Mouse (Mus musculus) gastrocnemius, adult 2 months (tissue): ENCODE results near the gene Trmo. TPM values are rescaled to one million over a fixed set of nuclear protein-coding genes. Genes with fewer than 3 reads are reported as not detected.

ENCODE experiments used
- DNase-seq: peaks from one replicate; pipeline ENCODE4 v3.0.0; 2022
- H3K27ac ChIP-seq: fragments of 200-600 bp; 2 replicates; pipeline ENCODE4 v1.8.1; 2022; ENCODE audit warnings: mild to moderate bottlenecking
- H3K4me3 ChIP-seq: fragments of 200-600 bp; 2 replicates; pipeline ENCODE4 v1.8.1; 2022; ENCODE audit warnings: mild to moderate bottlenecking, moderate library complexity
- CTCF ChIP-seq: fragments of 200-600 bp; IDR thresholded peaks from 2 replicates; pipeline ENCODE4 v1.8.1; 2022; ENCODE audit warnings: antibody characterized with exemption, mild to moderate bottlenecking, moderate library complexity
- intact Hi-C: fragments of 180-260 bp; cut with DNase I; formaldehyde crosslinking; loops from one replicate; pipeline ENCODE4 v1.15.1; 2025
- long read RNA-seq, 2 experiments: library from polyadenylated mRNA; stranded (forward); transcript quantifications; one replicate each; pipeline ENCODE4 v2.0.0; 2021
- total RNA-seq, 2 experiments: library from RNA; stranded (reverse); gene quantifications; 2 replicates each; pipeline ENCODE4 v1.2.3; 2021

Trmo gene
- total RNA-seq = 1 to 10 TPM; 2.8 to 3.0 TPM
- long read RNA-seq, experiment 1, partial matches to known transcripts = 0 of 2 reads
- long read RNA-seq, experiment 1, other reads (novel, unspliced or antisense) = 0 of 2 reads
- long read RNA-seq, experiment 2, partial matches to known transcripts = 1 of 2 reads
- long read RNA-seq, experiment 2, other reads (novel, unspliced or antisense) = 1 of 2 reads

DNA sequence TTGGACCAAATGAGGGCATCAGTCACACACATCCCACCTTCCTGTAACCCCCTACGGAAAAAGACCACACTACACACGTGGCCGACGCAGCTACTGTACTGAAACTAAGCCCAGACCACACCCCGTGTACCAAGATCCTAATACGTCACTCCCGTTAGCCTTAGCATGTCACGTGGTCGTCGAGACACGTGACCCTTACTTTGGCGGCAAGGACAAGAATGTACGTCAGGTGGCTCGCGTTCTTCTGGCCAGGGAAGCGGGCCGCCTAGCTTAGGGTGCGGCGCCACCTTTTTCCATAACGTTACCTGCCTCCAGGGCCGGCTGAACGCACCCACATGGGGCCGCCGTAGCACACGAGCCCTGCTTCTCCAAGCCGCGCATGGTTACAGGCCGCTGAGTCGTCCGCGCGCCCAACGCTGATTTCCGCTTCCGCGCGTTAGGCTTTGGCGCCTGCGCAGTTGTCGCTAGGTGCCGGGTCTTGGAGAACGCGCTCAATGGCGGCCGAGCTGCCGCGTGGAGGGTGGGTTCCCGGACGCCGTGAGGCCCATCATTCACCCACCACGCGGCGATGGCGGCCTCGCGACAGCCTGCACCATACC lies at the start of gene Trmo:
Gene Trmo, minus strand, starts transcription at position 425 of the 599 bp plus-strand sequence.
- H3K27ac ChIP-seq = peak within 1 kb of the TSS; percentile 99
- H3K4me3 ChIP-seq = peak within 1 kb of the TSS; percentile 87
- no peak for TF ChIP-seq CTCF
- intact Hi-C loops = no loop called here
- peak; percentile 96 for DNase-seq

DNA sequence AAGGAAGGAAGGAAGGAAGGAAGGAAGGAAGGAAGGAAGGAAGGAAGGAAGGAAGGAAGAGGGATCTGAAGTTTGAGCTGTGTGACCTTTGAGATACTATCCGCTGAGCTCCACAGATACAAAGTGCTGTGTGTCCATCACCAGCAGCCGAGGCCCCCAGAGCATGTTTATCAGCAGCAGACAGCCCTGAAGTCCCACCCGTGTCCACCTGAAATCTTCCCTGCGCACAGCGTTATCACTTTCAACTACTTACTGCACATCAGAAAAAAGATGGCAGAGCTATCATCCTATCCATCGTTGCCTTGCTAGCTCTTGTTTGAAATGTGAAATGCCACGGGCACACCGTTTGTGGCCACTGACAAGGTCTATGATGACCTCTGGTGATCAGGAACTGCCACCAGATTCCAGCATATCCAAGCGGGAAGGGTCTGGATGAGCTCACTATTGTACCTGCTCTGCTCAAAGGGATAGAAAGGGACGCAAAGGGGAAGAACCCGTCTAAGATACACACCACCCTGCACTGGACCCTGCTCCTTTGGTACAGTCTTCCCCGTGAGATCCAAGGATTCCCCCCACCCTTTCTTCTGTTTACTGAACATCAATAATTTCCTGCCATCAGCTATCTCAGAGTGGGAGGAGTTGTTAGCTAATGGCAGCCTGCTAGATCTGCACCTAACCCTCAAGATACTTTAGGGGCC lies 43.3 kb upstream of the Trmo start:
- TF ChIP-seq CTCF = no peak
- DNase-seq = no peak
- Histone ChIP-seq H3K27ac (no peak overlapping the region), H3K4me3 (no peak overlapping the region)
- intact Hi-C loops = no loop called here

DNA sequence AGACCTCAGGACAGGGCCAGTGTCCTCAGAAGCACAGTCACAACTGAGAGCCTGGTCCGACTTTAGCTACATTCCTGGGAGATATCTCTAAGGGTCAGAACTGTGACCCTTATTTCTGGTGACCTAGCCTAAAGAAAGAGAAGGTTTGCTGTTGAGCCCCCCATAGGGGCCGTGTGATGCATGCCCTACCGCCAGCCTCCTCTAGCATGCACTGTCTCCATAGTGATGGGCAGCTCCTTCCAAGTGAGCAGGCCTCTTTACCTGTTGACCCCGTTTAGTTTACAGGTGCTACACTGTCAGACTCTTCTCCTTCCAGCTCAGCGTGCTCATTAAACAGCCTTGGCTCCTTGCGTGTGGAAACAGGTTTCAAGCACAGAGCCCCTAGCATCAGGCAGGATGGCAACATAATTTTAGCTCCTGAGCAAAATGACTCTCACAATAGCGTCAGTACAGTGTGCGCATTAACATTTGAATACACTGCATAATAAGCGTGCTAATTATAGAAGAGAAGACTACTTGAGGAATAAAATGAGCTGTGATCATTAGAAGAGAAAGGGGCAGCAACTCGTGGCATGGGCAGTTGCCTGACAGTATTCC lies 39.8 kb upstream of the Trmo start:
- intact Hi-C loops = no loop called here
- no peak for TF ChIP-seq CTCF
- no peak for DNase-seq

DNA sequence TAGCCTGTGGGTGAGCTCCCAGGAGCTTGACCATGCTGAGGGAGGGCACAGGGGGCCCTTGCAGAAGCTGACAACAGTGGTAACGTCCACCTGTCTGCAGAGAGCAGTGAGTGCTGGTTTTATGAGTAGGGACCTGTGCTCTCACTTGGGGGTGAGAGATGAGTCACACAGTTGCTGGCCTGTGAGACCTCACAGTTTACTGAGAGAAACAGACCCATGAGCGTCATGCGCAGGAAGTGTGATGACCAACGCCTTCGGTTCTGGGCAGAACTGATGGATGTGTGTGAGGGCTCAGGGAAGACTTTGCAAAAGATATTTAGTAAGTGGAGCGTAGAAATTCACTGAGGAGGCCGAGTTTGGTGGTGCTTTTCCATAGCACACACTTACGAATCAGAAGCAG lies 33.4 kb upstream of the Trmo start:
- intact Hi-C loops = no loop called here
- TF ChIP-seq CTCF = no peak

More for the DNA sequence above, 39.8 kb upstream of the Trmo start:
- H3K4me3 ChIP-seq = no peak overlapping the region
- H3K27ac ChIP-seq = no peak overlapping the region

DNA sequence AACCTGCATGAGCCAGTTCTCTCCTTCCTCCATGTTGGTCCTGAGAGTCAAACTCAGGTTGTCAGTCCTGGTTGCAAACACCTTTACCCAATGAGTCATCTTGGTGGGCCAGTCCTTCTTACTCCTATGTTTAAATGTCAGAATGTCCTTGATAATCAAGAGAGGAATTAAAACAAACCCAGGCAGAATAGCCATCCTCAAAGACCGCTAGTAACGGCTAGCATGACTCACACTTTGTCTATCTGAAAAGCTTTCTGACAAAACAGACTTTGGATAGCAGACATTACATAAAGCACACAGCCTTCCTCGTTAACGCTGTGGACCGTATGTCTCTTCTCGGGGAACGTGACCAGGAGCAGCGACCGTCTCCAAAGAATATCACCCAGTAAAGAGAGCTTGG lies 29.6 kb upstream of the Trmo start:
- no peak for TF ChIP-seq CTCF
- no peak overlapping the region for H3K4me3 ChIP-seq
- no peak for DNase-seq
- intact Hi-C loops = no loop called here
- no peak overlapping the region for H3K27ac ChIP-seq

More for the DNA sequence above, 33.4 kb upstream of the Trmo start:
- H3K27ac ChIP-seq = no peak overlapping the region
- no peak overlapping the region for H3K4me3 ChIP-seq
- DNase-seq = no peak

DNA sequence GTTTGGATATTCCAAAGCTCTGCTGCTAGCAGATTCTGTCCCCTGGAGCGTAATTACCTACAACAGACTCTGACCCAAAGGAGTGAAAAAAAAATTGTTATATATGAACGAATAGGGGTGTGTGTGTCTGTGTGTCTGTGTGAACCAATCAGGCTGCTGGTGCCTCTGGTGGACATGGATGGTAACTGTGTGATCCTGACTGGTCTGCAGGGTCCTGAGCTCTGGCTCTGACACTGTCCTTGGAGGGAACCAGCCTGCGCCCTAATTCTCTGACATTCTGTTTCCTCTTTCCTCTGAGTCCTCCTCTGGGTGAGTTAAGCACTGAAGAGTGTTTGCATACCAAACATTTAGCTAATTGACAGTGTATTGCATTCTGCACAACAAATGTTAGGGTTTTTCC lies 28.3 kb upstream of the Trmo start:
- Histone ChIP-seq H3K27ac (no peak overlapping the region), H3K4me3 (no peak overlapping the region)
- no peak for DNase-seq
- no peak for TF ChIP-seq CTCF
- intact Hi-C loops = no loop called here

DNA sequence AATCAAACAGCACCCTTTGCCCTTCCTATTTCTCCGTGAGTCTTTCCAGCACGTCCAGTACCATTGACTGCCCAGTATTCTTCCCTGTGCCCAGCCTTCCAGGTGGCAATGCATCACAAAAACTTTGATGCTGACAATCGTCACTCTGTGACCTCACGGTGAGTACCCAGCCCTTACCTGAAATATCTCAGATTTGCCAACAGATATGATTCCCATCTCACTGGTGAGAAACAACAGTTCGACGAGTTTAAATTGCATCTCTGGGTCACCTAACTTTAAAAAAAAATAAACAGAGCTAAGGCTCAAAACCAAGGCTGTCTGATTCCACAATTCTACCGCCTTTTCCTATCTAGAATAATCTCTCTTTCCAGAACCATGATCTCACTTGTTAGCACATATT lies 24.2 kb upstream of the Trmo start, which contains the start of gene Hemgn:
Gene Hemgn, minus strand, starts transcription at position 101 of the 400 bp plus-strand sequence.
- no peak for TF ChIP-seq CTCF
- no peak within 1 kb of the TSS for H3K27ac ChIP-seq
- no peak within 1 kb of the TSS for H3K4me3 ChIP-seq
- DNase-seq = no peak
- intact Hi-C loops = no loop called here

DNA sequence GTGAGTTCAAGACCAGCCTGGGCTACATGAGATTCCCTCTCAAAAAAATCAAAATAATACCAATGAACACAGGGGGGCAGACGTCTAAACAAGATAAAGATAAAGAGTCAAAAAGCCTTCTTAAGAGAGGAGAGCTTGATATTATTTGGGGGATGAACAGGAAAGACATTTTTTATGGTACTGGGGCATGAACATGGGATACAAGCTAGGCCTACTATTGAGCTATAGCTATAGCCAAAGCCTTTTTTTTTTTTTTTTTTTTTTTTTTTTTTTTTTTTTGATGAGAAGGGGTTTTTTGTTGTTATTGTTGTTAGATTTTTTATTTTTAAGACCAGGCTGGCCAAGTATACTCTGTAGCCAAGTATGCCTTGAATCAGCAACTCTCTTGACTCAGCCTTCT lies 22.9 kb upstream of the Trmo start:
- intact Hi-C loops = no loop called here
- Histone ChIP-seq H3K4me3 (no peak overlapping the region), H3K27ac (no peak overlapping the region)
- TF ChIP-seq CTCF = no peak
- no peak for DNase-seq

DNA sequence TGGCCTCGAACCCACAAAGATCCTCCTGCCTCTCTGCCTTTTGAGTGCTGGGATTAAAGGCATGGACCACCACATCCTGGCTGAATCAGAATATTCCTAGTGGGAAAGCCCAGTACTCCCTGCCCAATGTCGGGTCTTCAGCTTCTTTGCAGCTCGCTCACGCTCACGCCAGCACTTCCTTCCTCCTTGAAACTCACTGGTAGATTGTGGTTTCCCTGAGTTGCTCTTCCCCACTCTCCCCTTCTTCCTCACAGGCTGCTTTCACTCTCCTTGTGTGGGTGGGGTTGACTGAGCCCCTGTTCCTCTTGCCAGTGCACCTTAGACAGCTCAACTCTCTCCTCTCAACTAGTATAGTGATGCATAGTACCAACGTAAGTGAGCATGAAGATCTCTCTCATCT lies 22.3 kb upstream of the Trmo start:
- Histone ChIP-seq H3K4me3 (no peak overlapping the region), H3K27ac (no peak overlapping the region)
- TF ChIP-seq CTCF = no peak
- intact Hi-C loops = no loop called here
- no peak for DNase-seq

DNA sequence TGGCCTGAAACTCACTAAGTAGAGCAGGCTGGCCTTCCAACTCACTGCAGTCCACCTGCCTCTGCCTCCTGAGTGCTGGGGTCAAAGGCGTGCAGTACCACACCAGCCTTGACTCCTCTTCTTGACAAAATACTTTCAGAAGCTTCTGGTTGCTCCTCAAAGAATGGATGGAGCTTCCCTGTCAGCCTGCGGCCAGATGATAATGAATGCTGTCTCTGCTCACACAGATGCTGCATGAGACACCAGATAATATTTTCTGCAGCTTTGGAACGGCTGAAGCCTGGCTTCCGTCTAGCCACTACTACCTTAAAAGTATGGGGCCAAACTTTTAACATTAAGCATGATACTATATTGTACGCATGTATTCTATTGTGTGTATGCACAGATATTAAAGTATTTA lies 21.4 kb upstream of the Trmo start:
- no peak for DNase-seq
- TF ChIP-seq CTCF = no peak
- no peak overlapping the region for H3K4me3 ChIP-seq
- H3K27ac ChIP-seq = no peak overlapping the region
- intact Hi-C loops = no loop called here

DNA sequence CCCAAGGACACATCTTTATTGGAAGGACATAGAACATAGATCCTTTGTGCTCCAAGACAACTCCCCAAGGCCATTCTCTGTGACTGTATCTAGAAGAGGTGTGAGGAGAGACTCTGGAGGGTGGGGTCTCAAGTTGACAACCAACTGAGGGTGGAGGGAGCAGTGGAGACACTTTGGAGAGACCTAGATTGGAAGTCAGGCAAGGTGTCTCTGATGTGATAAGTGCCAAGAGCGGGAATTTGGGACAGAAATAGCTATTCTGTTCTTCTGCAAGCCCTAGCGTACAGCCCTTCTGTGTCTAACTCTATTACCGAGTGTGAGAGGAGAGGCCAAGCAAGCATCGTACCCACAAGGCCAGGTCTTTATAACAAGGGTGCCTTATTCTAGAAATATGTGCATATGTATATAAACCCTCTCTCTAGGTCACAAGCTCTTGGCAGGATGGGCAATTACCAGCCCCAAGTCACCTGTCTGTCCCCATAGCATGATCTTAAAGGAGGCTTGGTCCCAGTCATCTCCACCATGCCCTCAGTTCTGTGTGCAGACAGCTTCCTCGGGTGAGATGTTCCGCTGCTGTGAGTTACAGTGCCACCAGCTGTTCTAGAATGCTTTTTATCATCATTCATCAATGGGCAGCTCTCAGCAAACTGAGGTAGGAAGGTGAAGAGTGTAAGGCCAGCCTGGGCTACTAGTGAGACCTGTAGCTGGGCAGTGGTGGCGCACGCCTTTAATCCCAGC lies 17.9 kb upstream of the Trmo start:
- intact Hi-C loops = no loop called here
- TF ChIP-seq CTCF = no peak
- DNase-seq = no peak
- Histone ChIP-seq H3K27ac (no peak overlapping the region), H3K4me3 (no peak overlapping the region)

DNA sequence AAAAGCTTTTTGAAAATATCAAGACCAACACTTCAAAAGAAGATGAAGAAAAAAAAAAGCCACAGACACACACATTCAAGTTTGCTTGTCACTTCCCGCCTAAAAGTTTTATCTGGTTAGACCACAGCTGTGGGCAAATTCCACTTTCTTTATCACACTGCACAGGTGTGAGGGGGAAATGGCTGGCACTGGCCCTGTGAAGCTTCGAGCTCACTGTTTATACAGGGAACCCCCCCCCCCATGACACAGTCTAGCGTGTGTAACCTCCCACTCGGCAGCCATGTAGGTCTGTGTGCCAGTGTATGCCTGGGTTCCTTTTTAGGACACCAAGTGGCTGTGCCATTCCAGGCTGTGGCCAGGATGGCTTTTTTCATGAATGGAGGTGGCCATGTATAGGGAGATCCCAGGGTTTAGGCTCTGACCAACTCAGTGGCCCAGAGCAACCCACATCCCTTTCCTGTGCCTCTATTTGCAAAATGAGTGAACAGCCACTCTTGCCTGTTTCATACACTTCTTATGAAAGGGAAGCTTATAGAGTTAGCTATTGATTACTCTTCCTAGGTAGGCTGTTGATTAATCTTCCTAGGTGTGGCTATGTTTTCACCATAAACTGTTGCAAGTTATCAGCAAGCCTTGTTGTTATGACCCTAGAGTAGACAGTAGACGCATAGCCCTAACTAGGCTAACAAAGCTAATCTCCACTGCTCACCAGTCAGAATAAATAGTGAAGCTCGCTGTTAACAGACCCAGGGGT lies 15.0 kb upstream of the Trmo start:
- Histone ChIP-seq H3K27ac (no peak overlapping the region), H3K4me3 (no peak overlapping the region)
- no peak for DNase-seq
- no peak for TF ChIP-seq CTCF
- intact Hi-C loops = no loop called here
